Mouse (Mus musculus) hindbrain, embryonic 11.5 days (tissue): ENCODE results near the gene Pfdn5. TPM values are rescaled to one million over a fixed set of nuclear protein-coding genes. Genes with fewer than 3 reads are reported as not detected.

Experiments used
- ATAC-seq: fragments of 200-750 bp; cut with Nextera tagmentation; 2 replicates; pipeline ENCODE4 v1.8.0; 2017; ENCODE audit warnings: mild to moderate bottlenecking, moderate TSS enrichment, moderate library complexity; ENCODE audit not compliant: low FRiP score
- DNase-seq: peaks from one replicate; pipeline ENCODE4 v3.0.0-alpha.2; 2015; ENCODE audit warnings: low spot score
- H3K27ac ChIP-seq: fragments of 300-500 bp; sonication (generic); 2 replicates; pipeline ENCODE4 v1.5.1; 2014; ENCODE audit warnings: mild to moderate bottlenecking, low read depth, low read length
- H3K27me3 ChIP-seq: fragments of 300-500 bp; sonication (generic); 2 replicates; pipeline ENCODE4 v1.6.1; 2014; ENCODE audit warnings: mild to moderate bottlenecking, low read length, moderate library complexity, mixed read lengths; ENCODE audit not compliant: control insufficient read depth, insufficient read depth
- H3K36me3 ChIP-seq: fragments of 300-500 bp; sonication (generic); 2 replicates; pipeline ENCODE4 v1.6.1; 2014; ENCODE audit warnings: mild to moderate bottlenecking, low read length, moderate library complexity, mixed read lengths; ENCODE audit not compliant: control insufficient read depth, insufficient read depth
- H3K4me1 ChIP-seq: fragments of 300-500 bp; sonication (generic); replicated peaks from 2 replicates; pipeline ENCODE4 v1.6.1; 2014; ENCODE audit warnings: low read length, mixed read lengths; ENCODE audit not compliant: control insufficient read depth, insufficient read depth
- H3K4me2 ChIP-seq: fragments of 300-500 bp; sonication (generic); replicated peaks from 2 replicates; pipeline ENCODE4 v1.6.1; 2014; ENCODE audit warnings: mild to moderate bottlenecking, low read depth, low read length
- H3K4me3 ChIP-seq: fragments of 300-500 bp; sonication (generic); 2 replicates; pipeline ENCODE4 v1.5.1; 2014; ENCODE audit warnings: low read depth, low read length
- H3K9ac ChIP-seq: fragments of 300-500 bp; sonication (generic); 2 replicates; pipeline ENCODE4 v1.6.1; 2014; ENCODE audit warnings: low read depth, low read length
- H3K9me3 ChIP-seq: fragments of 300-500 bp; sonication (generic); 2 replicates; pipeline ENCODE4 v1.6.1; 2016; ENCODE audit warnings: low read length; ENCODE audit not compliant: control insufficient read depth
- WGBS: fragments of 180-500 bp; shearing (Covaris S2); extraction: QIAGEN DNeasy Blood & Tissue Kit; methylation state at CpG from one replicate; pipeline ENCODE4 v1.1.7; 2014; 5-methylcytosine and 5-hydroxymethylcytosine counted together
- polyA plus RNA-seq: library from polyadenylated mRNA; unstranded; fragments of >200 nt; fragmentation: Nextera tagmentation; extraction: Ambion mirVana; gene quantifications from 2 replicates; pipeline ENCODE4 v1.2.1, GENCODE M21; 2014

Gene Pfdn5
- polyA plus RNA-seq, 1 experiment from 2014 or later, result 431 TPM

DNA sequence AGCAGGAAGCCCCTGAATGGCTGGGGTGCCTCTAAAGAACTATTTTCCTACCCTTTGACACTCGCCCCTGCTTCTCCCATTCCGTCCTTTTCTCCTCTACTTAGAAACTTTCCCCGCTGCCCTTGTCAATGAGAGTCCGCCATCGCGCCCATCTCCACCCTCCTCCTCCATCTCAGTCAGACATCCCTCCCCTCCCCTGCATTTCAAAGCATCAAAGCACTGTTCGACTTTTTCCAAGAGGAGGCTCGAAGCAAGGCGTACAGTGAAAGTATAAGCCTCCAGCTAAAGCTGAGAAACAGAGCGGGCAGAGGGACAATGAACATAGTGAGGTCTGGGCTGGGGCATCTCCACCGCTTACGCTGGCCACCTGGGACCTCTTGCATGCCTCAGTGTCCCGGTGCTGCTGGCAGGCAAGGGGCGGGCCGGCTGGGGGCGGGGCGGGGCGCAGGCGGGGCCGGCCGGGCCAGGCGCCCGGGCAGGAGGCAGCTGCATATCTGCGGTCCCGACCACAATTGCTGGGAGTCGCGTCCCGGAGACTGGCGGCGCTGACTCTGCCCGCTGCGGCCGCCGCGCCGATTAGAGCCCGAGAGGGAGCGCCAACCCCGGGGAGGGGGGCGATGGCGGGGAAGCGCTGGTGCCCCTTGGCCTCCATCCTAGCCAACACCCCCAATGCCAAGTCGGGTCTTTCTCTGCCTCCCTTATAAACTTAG, 50.7 kb downstream of the Pfdn5 start:
- ATAC-seq (peak; percentile 90), DNase-seq (peak; percentile 72)
- 0% methylated on average over 42 of the region's 43 CpGs for WGBS
- Histone ChIP-seq H3K4me2 (peak overlapping the region; percentile 81), H3K9me3 (no peaks in the 10 kb centered on the region), H3K4me1 (no peaks in the 10 kb centered on the region; the same call in 1 of the 2 replicates), H3K36me3 (no peaks in the 10 kb centered on the region), H3K27ac (peak overlapping the region; percentile 63), H3K9ac (peak overlapping the region; percentile 51), H3K27me3 (no peaks in the 10 kb centered on the region), H3K4me3 (peak overlapping the region; percentile 45)

DNA sequence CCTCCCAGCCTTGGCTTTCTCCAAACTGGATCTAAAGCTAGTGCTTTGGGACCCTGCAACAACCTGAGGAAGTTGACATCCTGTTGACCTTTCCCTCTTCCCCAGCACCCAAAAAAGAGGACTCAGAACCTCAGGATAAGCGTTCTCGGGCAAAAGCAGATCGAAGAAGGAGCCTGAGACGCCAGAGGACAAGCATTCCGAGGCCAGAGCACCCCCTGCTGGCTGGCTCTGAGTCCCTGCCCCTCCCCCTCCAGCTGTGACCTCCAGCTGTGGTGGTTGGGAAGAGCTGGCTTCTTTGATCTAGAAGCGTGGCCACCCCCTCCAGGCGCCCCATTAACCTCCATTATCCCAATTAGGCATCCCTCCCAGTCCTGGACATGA, 51.2 kb downstream of the Pfdn5 start:
- WGBS, result under 1% methylated on average over 7 of the region's 7 CpGs
- Histone ChIP-seq H3K9me3 (no peaks in the 10 kb centered on the region), H3K4me1 (no peaks in the 10 kb centered on the region; the same call in 1 of the 2 replicates), H3K27me3 (no peaks in the 10 kb centered on the region), H3K9ac (peak overlapping the region; percentile 51), H3K27ac (peak overlapping the region; percentile 63), H3K36me3 (no peaks in the 10 kb centered on the region), H3K4me2 (peak overlapping the region; percentile 81), H3K4me3 (peak overlapping the region; percentile 45)
- peak; percentile 93 for DNase-seq
- ATAC-seq, result peak; percentile 72

DNA sequence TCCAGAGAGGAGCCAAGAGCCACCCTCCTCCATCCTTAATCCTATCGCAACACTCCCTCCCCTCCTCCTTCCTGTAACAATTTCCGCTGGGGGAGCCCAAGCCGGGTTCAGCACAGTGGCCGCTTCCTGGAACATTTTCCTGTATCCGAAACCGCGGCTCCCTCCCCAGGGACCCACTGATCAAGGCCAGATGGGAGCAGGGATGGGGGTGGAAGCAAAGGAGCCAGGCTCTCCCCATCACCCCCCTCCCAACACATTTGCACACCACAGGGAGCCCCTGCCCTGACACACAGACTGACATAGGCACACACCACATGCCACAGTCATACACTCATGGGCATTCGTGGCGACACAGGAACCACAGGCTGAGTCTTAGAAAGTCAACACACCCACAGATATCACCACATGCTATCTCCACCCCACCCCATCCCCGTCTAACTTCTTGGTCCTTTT, 51.9 kb downstream of the Pfdn5 start:
- Histone ChIP-seq H3K36me3 (no peaks in the 10 kb centered on the region), H3K27me3 (no peaks in the 10 kb centered on the region), H3K27ac (no peak overlapping the region), H3K4me2 (no peak overlapping the region), H3K9ac (no peak overlapping the region), H3K4me3 (no peak overlapping the region), H3K9me3 (no peaks in the 10 kb centered on the region), H3K4me1 (no peaks in the 10 kb centered on the region; the same call in 1 of the 2 replicates)
- DNase-seq, result peak; percentile 51
- 3% methylated on average over 10 of the region's 10 CpGs for WGBS
- 0 out of 2 replicates have a peak, but pooled peaks have one; percentile 28 for ATAC-seq

Other genes starting within 250 kb of the Pfdn5 start
- 8.0 and 11.8 TPM in 2 replicates for gene Tns2, start 225.7 kb upstream of the Pfdn5 start, polyA plus RNA-seq
- 10.1 and 11.9 TPM in 2 replicates for gene Spryd3, start 189.9 kb upstream of the Pfdn5 start, polyA plus RNA-seq
- gene Igfbp6, start 181.8 kb upstream of the Pfdn5 start, polyA plus RNA-seq, result 0.31 TPM in 1 of 2 replicates, not detected in the other
- 0.13 and 0.17 TPM in 2 replicates for gene Soat2, start 175.6 kb upstream of the Pfdn5 start, polyA plus RNA-seq
- 49.7 and 63.8 TPM in 2 replicates for gene Zfp740, start 122.9 kb upstream of the Pfdn5 start, polyA plus RNA-seq
- 23.5 and 27.9 TPM in 2 replicates for gene Csad, start 121.4 kb upstream of the Pfdn5 start, polyA plus RNA-seq
- gene Itgb7, start 94.2 kb upstream of the Pfdn5 start, polyA plus RNA-seq, result 1.0 and 1.1 TPM in 2 replicates
- 20.3 and 21.7 TPM in 2 replicates for gene Rarg, start 68.6 kb upstream of the Pfdn5 start, polyA plus RNA-seq
- gene Gm9918, start 55.6 kb upstream of the Pfdn5 start, polyA plus RNA-seq, result 0.15 TPM in 2 replicates
- 51.6 and 57.0 TPM in 2 replicates for gene Mfsd5, start 46.7 kb upstream of the Pfdn5 start, polyA plus RNA-seq
- 21.8 and 30.8 TPM in 2 replicates for gene Espl1, start 29.9 kb upstream of the Pfdn5 start, polyA plus RNA-seq
- gene Myg1, start 5.6 kb downstream of the Pfdn5 start, polyA plus RNA-seq, result 104 TPM in 2 replicates
- 65.9 and 76.2 TPM in 2 replicates for gene Aaas, start 24.7 kb downstream of the Pfdn5 start, polyA plus RNA-seq
- 0.73 and 0.99 TPM in 2 replicates for gene Sp7, start 41.1 kb downstream of the Pfdn5 start, polyA plus RNA-seq
- gene Sp1, start 80.0 kb downstream of the Pfdn5 start, polyA plus RNA-seq, result 10.5 and 11.5 TPM in 2 replicates
- gene Amhr2, start 119.3 kb downstream of the Pfdn5 start, polyA plus RNA-seq, result 0.28 and 0.46 TPM in 2 replicates
- gene Prr13, start 132.9 kb downstream of the Pfdn5 start, polyA plus RNA-seq, result 108 and 118 TPM in 2 replicates
- 238 and 273 TPM in 2 replicates for gene Pcbp2, start 144.4 kb downstream of the Pfdn5 start, polyA plus RNA-seq
- 5.1 and 8.8 TPM in 2 replicates for gene Gm10337, start 177.6 kb downstream of the Pfdn5 start, polyA plus RNA-seq
- 21.2 and 23.8 TPM in 2 replicates for gene Map3k12, start 190.9 kb downstream of the Pfdn5 start, polyA plus RNA-seq
- gene Tarbp2, start 192.1 kb downstream of the Pfdn5 start, polyA plus RNA-seq, result 85.2 and 86.3 TPM in 2 replicates
- gene Npff, start 198.8 kb downstream of the Pfdn5 start, polyA plus RNA-seq, result 2.6 and 2.7 TPM in 2 replicates